ENCODE assay signal across 14 mouse cellular contexts in genomic region chr11:95026849-95027248, GRCm38 (mm10). TPM values are rescaled to one million over a fixed set of nuclear protein-coding genes. Genes with fewer than 3 reads are reported as not detected.
"Had no signal": no experiment of that assay in that cellular context is flagged by ENCODE, and none has a peak within 500 bp of the region (broad histone marks: within the 10 kb centered on the region; RNA-seq: fewer than 3 reads in every experiment).

No protein-coding gene starts in this region.

- DNase-seq: kidney, adult 18-20 months; kidney, postnatal 10 days; kidney, postnatal 4 days; left cerebral cortex, postnatal 4 days; lung, adult 2 months; lung, postnatal 36 days; right cerebral cortex, postnatal 14 days; thymus, postnatal 36 days had no signal

- H3K4me3 ChIP-seq: intestine, embryonic 15.5 days; layer of hippocampus, adult 2 months; limb, embryonic 13.5 days had no signal

- H3K9ac ChIP-seq: intestine, embryonic 15.5 days; limb, embryonic 13.5 days; liver, embryonic 14.5 days had no signal

- H3K9me3 ChIP-seq: intestine, embryonic 15.5 days; limb, embryonic 13.5 days had no signal

- H3K4me2 ChIP-seq: intestine, embryonic 15.5 days; limb, embryonic 13.5 days had no signal

- H3K27me3 ChIP-seq: intestine, embryonic 15.5 days; limb, embryonic 13.5 days had no signal

- H3K27ac ChIP-seq: intestine, embryonic 15.5 days; layer of hippocampus, adult 2 months; limb, embryonic 13.5 days; liver, embryonic 14.5 days had no signal

RNA-seq across cellular contexts. Expression of gene Itga3, which starts 49.8 kb away (rescaled TPM):
- total RNA-seq: megakaryocyte progenitor cell, adult 5-6 weeks had no signal

RNA-seq across cellular contexts. Expression of gene Sgca, which starts 50.7 kb away (rescaled TPM):
- total RNA-seq: left cerebral cortex, postnatal 4 days; megakaryocyte progenitor cell, adult 5-6 weeks had no signal
- polyA plus RNA-seq: intestine, embryonic 15.5 days; liver, embryonic 14.5 days; neural tube, embryonic 14.5 days had no signal
